Mouse (Mus musculus): ENCODE results near the gene Fsip1.
A peak's percentile ranks its signal among the peaks of the same experiment; 100 is the strongest.

Gene Fsip1

GRCm38 (mm10) chr2:118168225-118168624, 88.5 kb downstream of the Fsip1 start:
- no peak for DNase-seq

- DNase-seq = no peak
These were observed 89.0 kb downstream of the Fsip1 start for GRCm38 (mm10) chr2:118167731-118168130.

- DNase-seq = no peak
These were observed 91.1 kb downstream of the Fsip1 start for GRCm38 (mm10) chr2:118165691-118166090.

GRCm38 (mm10) chr2:118164137-118164536, 92.6 kb downstream of the Fsip1 start:
- DNase-seq = no peak

GRCm38 (mm10) chr2:118162486-118162885, 94.3 kb downstream of the Fsip1 start:
- DNase-seq = no peak

GRCm38 (mm10) chr2:118160991-118161390, 95.8 kb downstream of the Fsip1 start:
- DNase-seq = no peak

GRCm38 (mm10) chr2:118160547-118160946, 96.2 kb downstream of the Fsip1 start:
- no peak for DNase-seq

GRCm38 (mm10) chr2:118159126-118159525, 97.6 kb downstream of the Fsip1 start:
- DNase-seq = no peak

GRCm38 (mm10) chr2:118158095-118158494, 98.7 kb downstream of the Fsip1 start:
- no peak for DNase-seq

- peak; percentile 69 to 71 for DNase-seq
These were observed 106.8 kb downstream of the Fsip1 start for GRCm38 (mm10) chr2:118149855-118150563.

- DNase-seq = peak; percentile 37 to 72
These were observed 108.2 kb downstream of the Fsip1 start for GRCm38 (mm10) chr2:118148321-118149142.

- peak in 1 of 2 experiments; percentile 54 for DNase-seq
These were observed 109.0 kb downstream of the Fsip1 start for GRCm38 (mm10) chr2:118147749-118148148.

GRCm38 (mm10) chr2:118141651-118142050, 115.1 kb downstream of the Fsip1 start:
- no peak for DNase-seq

GRCm38 (mm10) chr2:118139261-118139660, 117.5 kb downstream of the Fsip1 start:
- no peak for DNase-seq

GRCm38 (mm10) chr2:118137776-118138175, 119.0 kb downstream of the Fsip1 start:
- DNase-seq = no peak

- no peak for DNase-seq
These were observed 119.7 kb downstream of the Fsip1 start for GRCm38 (mm10) chr2:118137071-118137470.

GRCm38 (mm10) chr2:118128313-118128712, 128.5 kb downstream of the Fsip1 start:
- no peak for DNase-seq

- no peak for DNase-seq
These were observed 129.1 kb downstream of the Fsip1 start for GRCm38 (mm10) chr2:118127516-118128288.

GRCm38 (mm10) chr2:118125943-118126470, 130.8 kb downstream of the Fsip1 start:
- peak in 1 of 2 experiments; percentile 3 for DNase-seq

- DNase-seq = peak in 1 of 2 experiments; percentile 4
These were observed 131.4 kb downstream of the Fsip1 start for GRCm38 (mm10) chr2:118125211-118125939.

- peak in 1 of 2 experiments; percentile 3 for DNase-seq
These were observed 132.3 kb downstream of the Fsip1 start for GRCm38 (mm10) chr2:118124437-118124836.

- DNase-seq = peak in 1 of 2 experiments; percentile 3
These were observed 133.0 kb downstream of the Fsip1 start for GRCm38 (mm10) chr2:118123743-118124142.

Measured in lung, postnatal 4 days (tissue).